Mouse (Mus musculus) embryo, embryonic 11 days (tissue): ENCODE measurements at regions not wholly inside any gene's neighbourhood (a gene's known extent, or its start where the extent isn't known, plus 50 kb on each side); places are given as distances from the start of the nearest gene placed in this dataset.

Source experiments
- DNase-seq: peaks from one replicate; pipeline ENCODE4 v3.0.0-alpha.2; 2015

- no peak for DNase-seq
These were observed 56.0 kb downstream of the Foxf2 start for GRCm38 (mm10) chr13:31681571-31681970.

- no peak for DNase-seq
These were observed 57.7 kb downstream of the Foxf2 start for GRCm38 (mm10) chr13:31683311-31683710.

GRCm38 (mm10) chr13:31688531-31688930 lies 62.9 kb downstream of the Foxf2 start:
- no peak for DNase-seq

- DNase-seq, result peak; percentile 33
These were observed 63.7 kb downstream of the Foxf2 start for GRCm38 (mm10) chr13:31689317-31689716.

- no peak for DNase-seq
These were observed 70.1 kb downstream of the Foxf2 start for GRCm38 (mm10) chr13:31695725-31696124.

- DNase-seq, result no peak
These were observed 78.6 kb downstream of the Foxf2 start for GRCm38 (mm10) chr13:31704199-31704598.

- peak; percentile 39 for DNase-seq
These were observed 79.8 kb downstream of the Foxf2 start for GRCm38 (mm10) chr13:31705406-31705805.

- peak; percentile 47 for DNase-seq
These were observed 85.1 kb downstream of the Foxf2 start for GRCm38 (mm10) chr13:31710681-31711080.

- no peak for DNase-seq
These were observed 90.1 kb downstream of the Foxf2 start for GRCm38 (mm10) chr13:31715683-31716082.

GRCm38 (mm10) chr13:31716771-31717170 lies 89.7 kb upstream of the Foxc1 start:
- DNase-seq, result peak; percentile 39

GRCm38 (mm10) chr13:31720731-31721130 lies 85.7 kb upstream of the Foxc1 start:
- DNase-seq, result no peak

GRCm38 (mm10) chr13:31728862-31729261 lies 77.6 kb upstream of the Foxc1 start:
- no peak for DNase-seq

- DNase-seq, result no peak
These were observed 60.2 kb upstream of the Foxc1 start for GRCm38 (mm10) chr13:31746276-31746675.
